Comparison of ENCODE assay signal across 10 mouse cellular contexts in genomic region chr7:110715545-110715944, GRCm38 (mm10). TPM values are rescaled to one million over a fixed set of nuclear protein-coding genes. Genes with fewer than 3 reads are reported as not detected.
A peak's percentile ranks its signal among the peaks of the same experiment; 100 is the strongest.
DNase-seq lines count a peak whose midpoint lies in the region; ATAC-seq and TF ChIP-seq lines count a peak whose summit lies in the region.
"Had no signal": no experiment of that assay in that cellular context is flagged by ENCODE, and none has a peak within 500 bp of the region (broad histone marks: within the 10 kb centered on the region; RNA-seq: fewer than 3 reads in every experiment).

No protein-coding gene starts in this region.

- ATAC-seq in limb, embryonic 13.5 days (ENCODE audit: low FRiP score, low read depth) = no peak

- WGBS in limb, embryonic 13.5 days = 86% methylated on average over 6 of the region's 6 CpGs
- 85% methylated on average over 6 of the region's 6 CpGs for WGBS in limb, embryonic 10.5 days
- WGBS in olfactory bulb, adult 2 months = 24% methylated on average over 6 of the region's 6 CpGs

- H3K27ac ChIP-seq in limb, embryonic 13.5 days = no peak overlapping the region
- no peak overlapping the region for H3K27ac ChIP-seq in limb, embryonic 10.5 days
- H3K27ac ChIP-seq in olfactory bulb, adult 2 months (ENCODE audit: insufficient read depth, low read depth, low read length) = peak overlapping the region; percentile 79
- H3K27ac ChIP-seq: embryonic facial prominence, embryonic 13.5 days had no signal

- peak; percentile 64 to 77 for DNase-seq in adrenal gland, adult (ENCODE audit: inconsistent age in 2 of 2, low spot score in 1 of 2)
- DNase-seq in adrenal gland, postnatal 10 days = no peak
- DNase-seq in limb, embryonic 10.5 days (ENCODE audit: low spot score) = no peak
- peak; percentile 15 to 60 for DNase-seq in layer of hippocampus, adult 18-20 months (ENCODE audit: low spot score in 2 of 2)
- no peak for DNase-seq in retina, embryonic 14.5 days (ENCODE audit: low spot score)
- no peak for DNase-seq in kidney, adult 11 months
- DNase-seq: cerebellum, adult 11 months had no signal

- peaks cover 9% of the 10 kb centered on the region for H3K9me3 ChIP-seq in limb, embryonic 13.5 days
- H3K9me3 ChIP-seq in limb, embryonic 10.5 days (replicated peaks) = no peaks in the 10 kb centered on the region
- H3K9me3 ChIP-seq: embryonic facial prominence, embryonic 13.5 days had no signal

- no peak for TF ChIP-seq CTCF in olfactory bulb, adult 2 months (IDR thresholded peaks at IDR 0.05; ENCODE audit: insufficient read depth, low read depth, low read length)

- no peak for TF ChIP-seq POLR2A in olfactory bulb, adult 2 months (IDR thresholded peaks at IDR 0.05; ENCODE audit: insufficient read depth, low read depth, low read length)

- no peaks in the 10 kb centered on the region for H3K4me1 ChIP-seq in limb, embryonic 13.5 days
- no peaks in the 10 kb centered on the region for H3K4me1 ChIP-seq in limb, embryonic 10.5 days
- peaks cover 11% of the 10 kb centered on the region for H3K4me1 ChIP-seq in olfactory bulb, adult 2 months (ENCODE audit: control insufficient read depth, insufficient read depth, low read length)
- H3K4me1 ChIP-seq: embryonic facial prominence, embryonic 13.5 days had no signal

- no peaks in the 10 kb centered on the region for H3K27me3 ChIP-seq in limb, embryonic 13.5 days
- H3K27me3 ChIP-seq in limb, embryonic 10.5 days (ENCODE audit: low read depth, poor library complexity, severe bottlenecking) = no peaks in the 10 kb centered on the region
- H3K27me3 ChIP-seq: embryonic facial prominence, embryonic 13.5 days had no signal

- H3K4me3 ChIP-seq in limb, embryonic 13.5 days = no peak overlapping the region
- no peak overlapping the region for H3K4me3 ChIP-seq in limb, embryonic 10.5 days
- no peak overlapping the region for H3K4me3 ChIP-seq in olfactory bulb, adult 2 months (ENCODE audit: insufficient read depth, low read depth, low read length)
- H3K4me3 ChIP-seq: embryonic facial prominence, embryonic 13.5 days had no signal

- H3K36me3 ChIP-seq in limb, embryonic 13.5 days = no peaks in the 10 kb centered on the region
- H3K36me3 ChIP-seq in limb, embryonic 10.5 days = no peaks in the 10 kb centered on the region
- H3K36me3 ChIP-seq: embryonic facial prominence, embryonic 13.5 days had no signal

- 0 out of 2 replicates have a peak overlapping the region, but pooled peaks have one; percentile 19 for H3K9ac ChIP-seq in limb, embryonic 13.5 days
- H3K9ac ChIP-seq: embryonic facial prominence, embryonic 13.5 days had no signal

- no peak overlapping the region for H3K4me2 ChIP-seq in limb, embryonic 13.5 days (replicated peaks)
- H3K4me2 ChIP-seq: embryonic facial prominence, embryonic 13.5 days had no signal

RNA-seq across cellular contexts. Expression of gene Ampd3, which starts 52.5 kb away (rescaled TPM):
- total RNA-seq in adrenal gland, postnatal 10 days (2021) = 10 to 100 TPM; 16.7 to 22.7 TPM
- 2.8 and 3.7 TPM in 2 replicates for polyA plus RNA-seq in limb, embryonic 13.5 days (2015; fragmentation: Nextera tagmentation; extraction: Ambion mirVana)
- 1.0 and 1.9 TPM in 2 replicates for polyA plus RNA-seq in limb, embryonic 10.5 days (2016; fragmentation: Nextera tagmentation; extraction: Ambion mirVana)
- 10 to 100 TPM; 23.8 to 24.5 TPM for total RNA-seq in layer of hippocampus, adult 18-20 months (2021)
- polyA plus RNA-seq in olfactory bulb, adult 2 months (2012; ENCODE audit: insufficient read depth, insufficient read length, low replicate concordance, missing spikeins) = not detected in 2 replicates

Comparison
In these comparisons a context has a peak if more than half of its experiments do, and no peak if none do; other contexts are left out.
1. DNase-seq: peak in adrenal gland, adult (2 of 2) and layer of hippocampus, adult 18-20 months (2 of 2); none in adrenal gland, postnatal 10 days (single experiment), limb, embryonic 10.5 days (single experiment), retina, embryonic 14.5 days (single experiment) and kidney, adult 11 months (single experiment).